Mouse (Mus musculus): ENCODE data around the gene Mphosph8. TPM values are rescaled to one million over a fixed set of nuclear protein-coding genes. Genes with fewer than 3 reads are reported as not detected.

Gene Mphosph8
- total and polyA plus RNA-seq, 3 experiments, result 14.1 to 402 (median 27.2) TPM

DNA sequence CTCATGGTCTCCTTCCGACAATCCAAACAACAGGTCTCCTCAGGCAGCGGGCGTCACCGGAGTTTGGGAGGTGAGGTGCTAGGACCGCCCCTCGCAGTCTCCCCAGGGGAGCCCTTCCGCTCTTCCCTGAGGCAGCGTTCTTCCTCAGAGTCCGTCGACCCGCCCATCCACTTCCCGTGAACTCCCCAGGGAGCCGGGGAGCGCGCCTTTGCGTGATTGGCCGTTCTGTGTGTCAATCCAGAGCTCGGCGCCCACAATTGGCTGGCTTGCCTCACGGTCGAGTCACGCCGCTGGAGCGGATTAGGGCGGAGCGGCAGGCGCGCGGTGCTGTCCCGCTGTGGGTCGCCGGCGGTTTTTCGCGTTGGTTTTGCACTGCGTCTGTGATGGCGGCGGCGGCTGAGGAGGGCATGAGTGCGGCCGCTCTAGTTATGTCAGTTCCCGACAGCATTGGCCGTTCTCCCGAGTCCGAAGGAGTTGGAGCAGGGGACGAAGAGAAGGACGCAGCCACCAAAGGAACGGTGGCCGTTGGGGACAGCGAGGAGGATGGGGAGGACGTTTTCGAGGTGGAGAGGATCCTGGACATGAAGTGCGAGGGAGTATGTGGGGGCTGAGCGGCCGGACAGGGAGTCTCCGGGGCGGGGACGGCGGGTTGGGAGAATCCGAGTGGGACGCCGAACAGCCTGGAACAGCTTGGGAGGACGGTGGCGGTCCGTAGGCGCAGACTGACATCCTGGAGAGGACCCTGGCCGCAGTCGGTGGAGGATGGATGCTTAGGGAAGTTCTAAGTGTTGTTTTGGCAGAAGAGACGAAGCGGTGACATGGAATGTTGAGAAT is at the start of gene Mphosph8 (continued):
- 0 out of 2 replicates have a peak, but pooled peaks have one; percentile 7 for TF ChIP-seq ETS1 (IDR thresholded peaks at IDR 0.05; ENCODE audit: low read depth, low read length)
- no peak for TF ChIP-seq POLR2AphosphoS5 (IDR thresholded peaks at IDR 0.05; ENCODE audit: borderline replicate concordance, low read depth, low read length)
- peak; percentile 65; the same call in 1 of the 2 replicates for TF ChIP-seq MAZ (IDR thresholded peaks at IDR 0.05; ENCODE audit: low read depth, low read length)
- peak; percentile 85 for TF ChIP-seq SIN3A (IDR thresholded peaks at IDR 0.05; ENCODE audit: low read length)
- TF ChIP-seq EP300 (IDR thresholded peaks at IDR 0.05; ENCODE audit: low read depth in 1 of 2, low read length in 2 of 2), result peak in 1 of 2 experiments; percentile 44; a peak in 1 of 4 replicates

GRCm38 (mm10) chr14:56620425-56620824 is 47.6 kb upstream of the Mphosph8 start:
- no peak overlapping the region for H3K9ac ChIP-seq (ENCODE audit: control insufficient read depth, low read depth, low read length, poor library complexity, severe bottlenecking)
- H3K79me2 ChIP-seq (ENCODE audit: control insufficient read depth, insufficient read depth, low read length, poor library complexity), result no peaks in the 10 kb centered on the region
- H3K9me3 ChIP-seq (replicated peaks; ENCODE audit: insufficient read depth, low read length), result no peaks in the 10 kb centered on the region
- H3K4me3 ChIP-seq (ENCODE audit: control insufficient read depth in 1 of 2, insufficient read depth in 1 of 2, low read depth in 2 of 2, low read length in 2 of 2), result no peak overlapping the region
- H3K4me1 ChIP-seq (ENCODE audit: control insufficient read depth in 1 of 2, insufficient read depth in 2 of 2, low read length in 2 of 2), result no peaks in the 10 kb centered on the region
- DNase-seq (ENCODE audit: low read depth, low spot score), result no peak
- H3K36me3 ChIP-seq (ENCODE audit: control insufficient read depth in 1 of 2, insufficient read depth in 2 of 2, low read length in 2 of 2), result no peaks in the 10 kb centered on the region
- no peak overlapping the region for H3K27ac ChIP-seq (ENCODE audit: control insufficient read depth, low read depth, low read length)
- TF ChIP-seq ZC3H11A (IDR thresholded peaks at IDR 0.05; ENCODE audit: low read depth, low read length), result no peak
- no peak for TF ChIP-seq MAZ (IDR thresholded peaks at IDR 0.05; ENCODE audit: low read depth, low read length)
- TF ChIP-seq GABPA (IDR thresholded peaks at IDR 0.05; ENCODE audit: low read depth, low read length), result no peak
- no peak for TF ChIP-seq RAD21 (IDR thresholded peaks at IDR 0.05; ENCODE audit: low read depth, low read length)
- TF ChIP-seq SMC3 (IDR thresholded peaks at IDR 0.05; ENCODE audit: low read depth, low read length), result no peak
- no peak for TF ChIP-seq RCOR1 (IDR thresholded peaks at IDR 0.05; ENCODE audit: low read depth, low read length)
- no peak for TF ChIP-seq ETS1 (IDR thresholded peaks at IDR 0.05; ENCODE audit: low read depth, low read length)
- TF ChIP-seq MEF2A (IDR thresholded peaks at IDR 0.05; ENCODE audit: extremely low read depth, insufficient replicate concordance, low read depth, low read length, poor library complexity, severe bottlenecking), result no peak
- TF ChIP-seq TBP (IDR thresholded peaks at IDR 0.05; ENCODE audit: low read depth, low read length), result no peak
- no peak for TF ChIP-seq ZKSCAN1 (IDR thresholded peaks at IDR 0.05; ENCODE audit: low read depth, low read length)
- TF ChIP-seq E2F4 (IDR thresholded peaks at IDR 0.05; ENCODE audit: borderline replicate concordance, low read depth, low read length), result no peak
- no peak for TF ChIP-seq CTCF (IDR thresholded peaks at IDR 0.05 in 2 of 3, conservative IDR thresholded peaks at IDR 0.05 in 1 of 3; ENCODE audit: control insufficient read depth in 1 of 3, insufficient read depth in 1 of 3, low read depth in 2 of 3, low read length in 3 of 3, poor library complexity in 1 of 3, severe bottlenecking in 1 of 3)
- TF ChIP-seq USF1 (IDR thresholded peaks at IDR 0.05; ENCODE audit: low read depth, low read length), result no peak
- no peak for TF ChIP-seq NELFE (IDR thresholded peaks at IDR 0.05; ENCODE audit: low read depth, low read length)
- no peak for TF ChIP-seq BHLHE40 (IDR thresholded peaks at IDR 0.05; ENCODE audit: borderline replicate concordance, low read depth, low read length)
- TF ChIP-seq POLR2A (IDR thresholded peaks at IDR 0.05; ENCODE audit: control insufficient read depth in 1 of 2, insufficient read depth in 1 of 2, low read depth in 1 of 2, low read length in 2 of 2, poor library complexity in 1 of 2), result no peak
- TF ChIP-seq ZMIZ1 (IDR thresholded peaks at IDR 0.05; ENCODE audit: low read depth, low read length), result no peak
- no peak for TF ChIP-seq POLR2AphosphoS5 (IDR thresholded peaks at IDR 0.05; ENCODE audit: borderline replicate concordance, low read depth, low read length)
- no peaks in the 10 kb centered on the region for H3K27me3 ChIP-seq (ENCODE audit: control insufficient read depth in 1 of 2, insufficient read depth in 2 of 2, low read length in 2 of 2)

Data from MEL (cell line).